Mouse (Mus musculus): ENCODE data around the gene Tecr.

GRCm38 (mm10) chr8:83623549-83623948 is 15.8 kb upstream of the Tecr start:
- TF ChIP-seq CTCF (IDR thresholded peaks at IDR 0.05; ENCODE audit: control insufficient read depth, insufficient read depth, insufficient read length), result no peak
- no peak for TF ChIP-seq FOSL1 (IDR thresholded peaks at IDR 0.05; ENCODE audit: insufficient read depth, low read length, poor library complexity, severe bottlenecking)
- no peak for TF ChIP-seq CEBPB (IDR thresholded peaks at IDR 0.05; ENCODE audit: low read depth)
- TF ChIP-seq MYOG (IDR thresholded peaks at IDR 0.05; ENCODE audit: control insufficient read depth, extremely low read depth, insufficient read length), result no peak
- no peak for TF ChIP-seq USF1 (IDR thresholded peaks at IDR 0.05; ENCODE audit: low read depth)
- TF ChIP-seq MAX (IDR thresholded peaks at IDR 0.05), result no peak
- no peak for TF ChIP-seq MYOD1 (IDR thresholded peaks at IDR 0.05; ENCODE audit: control insufficient read depth, insufficient read length, low read depth)
